Mouse (Mus musculus) heart, postnatal 0 days (tissue): ENCODE measurements around the gene Myom3.

Experiments
- CTCF ChIP-seq: IDR thresholded peaks from 2 replicates; pipeline ENCODE4 v1.5.1; 2016; ENCODE audit warnings: antibody characterized with exemption, control low read depth, low read depth
- EP300 ChIP-seq: IDR thresholded peaks from 2 replicates; pipeline ENCODE4 v1.6.1; 2016; ENCODE audit warnings: antibody characterized with exemption, low read depth

GRCm38 (mm10) chr4:135818366-135818765, 58.9 kb downstream of the Myom3 start:
- TF ChIP-seq CTCF (no peak), EP300 (no peak)
